Mouse (Mus musculus) testis, postnatal 10 days (tissue): ENCODE data around the gene Syde2.
"Not testable (repeated sequence)": the region's sequence is repeated elsewhere in the genome, so short reads cannot be mapped to it uniquely, and the experiment has no call there.

Experiments
- DNase-seq: peaks from one replicate; pipeline ENCODE4 v3.0.0; 2021; ENCODE audit warnings: low spot score

The Syde2 gene

GRCm38 (mm10) chr3:145987268-145987969 is at the start of gene Syde2:
Gene Syde2 (plus strand): TSS chr3:145987870.
- peak; percentile 85 for DNase-seq

- DNase-seq = peak; percentile 67
Observed at GRCm38 (mm10) chr3:145938405-145939349, 49.0 kb upstream of the Syde2 start.

- no peak for DNase-seq
Observed at GRCm38 (mm10) chr3:145939402-145939801, 48.3 kb upstream of the Syde2 start.

- DNase-seq = no peak
Observed at GRCm38 (mm10) chr3:145939971-145940370, 47.7 kb upstream of the Syde2 start.

- peak; percentile 73 for DNase-seq
Observed at GRCm38 (mm10) chr3:145941971-145942370, 45.7 kb upstream of the Syde2 start.

- no peak for DNase-seq
Observed at GRCm38 (mm10) chr3:145944348-145944747, 43.3 kb upstream of the Syde2 start.

- DNase-seq = no peak
Observed at GRCm38 (mm10) chr3:145945904-145946303, 41.8 kb upstream of the Syde2 start.

- no peak for DNase-seq
Observed at GRCm38 (mm10) chr3:145946654-145947053, 41.0 kb upstream of the Syde2 start.

- DNase-seq = no peak
Observed at GRCm38 (mm10) chr3:145947539-145948204, 40.0 kb upstream of the Syde2 start.

GRCm38 (mm10) chr3:145950034-145950814 is 37.4 kb upstream of the Syde2 start:
- peak; percentile 52 for DNase-seq

- no peak for DNase-seq
Observed at GRCm38 (mm10) chr3:145950815-145951130, 36.9 kb upstream of the Syde2 start.

- no peak for DNase-seq
Observed at GRCm38 (mm10) chr3:145951287-145952165, 36.1 kb upstream of the Syde2 start.

GRCm38 (mm10) chr3:145952945-145953344 is 34.7 kb upstream of the Syde2 start:
- DNase-seq = no peak

- DNase-seq = no peak
Observed at GRCm38 (mm10) chr3:145953411-145953810, 34.3 kb upstream of the Syde2 start.

- no peak for DNase-seq
Observed at GRCm38 (mm10) chr3:145959824-145960223, 27.8 kb upstream of the Syde2 start.

- no peak for DNase-seq
Observed at GRCm38 (mm10) chr3:145962411-145962810, 25.3 kb upstream of the Syde2 start.

GRCm38 (mm10) chr3:145963101-145964017 is 24.3 kb upstream of the Syde2 start:
- DNase-seq = no peak

- no peak for DNase-seq
Observed at GRCm38 (mm10) chr3:145964018-145964387, 23.7 kb upstream of the Syde2 start.

- DNase-seq = no peak
Observed at GRCm38 (mm10) chr3:145964473-145964872, 23.2 kb upstream of the Syde2 start.

GRCm38 (mm10) chr3:145965583-145965982 is 22.1 kb upstream of the Syde2 start:
- not testable (repeated sequence) for DNase-seq
